Mouse (Mus musculus): ENCODE measurements around the gene Ndufa11. TPM values are rescaled to one million over a fixed set of nuclear protein-coding genes. Genes with fewer than 3 reads are reported as not detected.

Gene Ndufa11
- polyA plus RNA-seq, 1 experiment: 75.1 TPM

- Histone ChIP-seq H3K4me1 (ENCODE audit: control insufficient read depth, insufficient read depth, low read length) (no peaks in the 10 kb centered on the region), H3K27ac (ENCODE audit: insufficient read depth, low read depth, low read length) (no peak overlapping the region), H3K4me3 (ENCODE audit: insufficient read depth, low read length) (peak overlapping the region; percentile 50)
- no peak for TF ChIP-seq POLR2A (IDR thresholded peaks at IDR 0.05; ENCODE audit: borderline replicate concordance, low read depth, low read length)
- peak; percentile 36; the same call in 1 of the 2 replicates for TF ChIP-seq CTCF (IDR thresholded peaks at IDR 0.05; ENCODE audit: low read depth, low read length)
Measured at GRCm38 (mm10) chr17:56756703-56757399, 39.3 kb downstream of the Ndufa11 start.

- H3K27ac ChIP-seq (ENCODE audit: insufficient read depth, low read depth, low read length): no peak within 1 kb of the TSS
- TF ChIP-seq CTCF (IDR thresholded peaks at IDR 0.05; ENCODE audit: low read depth, low read length) (no peak), POLR2A (IDR thresholded peaks at IDR 0.05; ENCODE audit: borderline replicate concordance, low read depth, low read length) (no peak)
- H3K4me3 ChIP-seq (ENCODE audit: insufficient read depth, low read length): peak within 1 kb of the TSS; percentile 50
- peaks cover 2% of the 10 kb centered on the region; the same call in 1 of the 2 replicates for H3K4me1 ChIP-seq (ENCODE audit: control insufficient read depth, insufficient read depth, low read length)
Measured at GRCm38 (mm10) chr17:56757416-56758123, 40.0 kb downstream of the Ndufa11 start, which contains the start of gene Nrtn. Gene Nrtn (minus strand): TSS chr17:56757530.

- Histone ChIP-seq H3K27ac (ENCODE audit: insufficient read depth, low read depth, low read length) (no peak overlapping the region), H3K4me3 (ENCODE audit: insufficient read depth, low read length) (no peak overlapping the region), H3K4me1 (ENCODE audit: control insufficient read depth, insufficient read depth, low read length) (peaks cover 2% of the 10 kb centered on the region; the same call in 1 of the 2 replicates)
- TF ChIP-seq POLR2A (IDR thresholded peaks at IDR 0.05; ENCODE audit: borderline replicate concordance, low read depth, low read length) (no peak), CTCF (IDR thresholded peaks at IDR 0.05; ENCODE audit: low read depth, low read length) (peak; percentile 65)
Measured at GRCm38 (mm10) chr17:56758132-56758531, 40.6 kb downstream of the Ndufa11 start.

- H3K27ac ChIP-seq (ENCODE audit: insufficient read depth, low read depth, low read length): no peak overlapping the region
- TF ChIP-seq POLR2A (IDR thresholded peaks at IDR 0.05; ENCODE audit: borderline replicate concordance, low read depth, low read length) (no peak), CTCF (IDR thresholded peaks at IDR 0.05; ENCODE audit: low read depth, low read length) (no peak)
- H3K4me1 ChIP-seq (ENCODE audit: control insufficient read depth, insufficient read depth, low read length): peaks cover 2% of the 10 kb centered on the region; the same call in 1 of the 2 replicates
- H3K4me3 ChIP-seq (ENCODE audit: insufficient read depth, low read length): no peak overlapping the region
Measured at GRCm38 (mm10) chr17:56759261-56759660, 41.7 kb downstream of the Ndufa11 start.

GRCm38 (mm10) chr17:56761077-56761476 lies 43.5 kb downstream of the Ndufa11 start:
- Histone ChIP-seq H3K4me1 (ENCODE audit: control insufficient read depth, insufficient read depth, low read length) (peaks cover 2% of the 10 kb centered on the region; the same call in 1 of the 2 replicates), H3K27ac (ENCODE audit: insufficient read depth, low read depth, low read length) (no peak overlapping the region), H3K4me3 (ENCODE audit: insufficient read depth, low read length) (no peak overlapping the region)
- TF ChIP-seq POLR2A (IDR thresholded peaks at IDR 0.05; ENCODE audit: borderline replicate concordance, low read depth, low read length) (no peak), CTCF (IDR thresholded peaks at IDR 0.05; ENCODE audit: low read depth, low read length) (no peak)

GRCm38 (mm10) chr17:56761991-56762410 lies 44.4 kb downstream of the Ndufa11 start:
- Histone ChIP-seq H3K4me3 (ENCODE audit: insufficient read depth, low read length) (peak overlapping the region; percentile 66), H3K4me1 (ENCODE audit: control insufficient read depth, insufficient read depth, low read length) (peaks cover 2% of the 10 kb centered on the region; the same call in 1 of the 2 replicates), H3K27ac (ENCODE audit: insufficient read depth, low read depth, low read length) (0 out of 2 replicates have a peak overlapping the region, but pooled peaks have one; percentile 32)
- TF ChIP-seq POLR2A (IDR thresholded peaks at IDR 0.05; ENCODE audit: borderline replicate concordance, low read depth, low read length): no peak
- no peak for TF ChIP-seq CTCF (IDR thresholded peaks at IDR 0.05; ENCODE audit: low read depth, low read length)

GRCm38 (mm10) chr17:56762769-56763731 lies 45.5 kb downstream of the Ndufa11 start:
- Histone ChIP-seq H3K4me1 (ENCODE audit: control insufficient read depth, insufficient read depth, low read length) (peaks cover 2% of the 10 kb centered on the region; the same call in 1 of the 2 replicates), H3K4me3 (ENCODE audit: insufficient read depth, low read length) (no peak overlapping the region), H3K27ac (ENCODE audit: insufficient read depth, low read depth, low read length) (no peak overlapping the region)
- TF ChIP-seq CTCF (IDR thresholded peaks at IDR 0.05; ENCODE audit: low read depth, low read length) (peak; percentile 26; the same call in 1 of the 2 replicates), POLR2A (IDR thresholded peaks at IDR 0.05; ENCODE audit: borderline replicate concordance, low read depth, low read length) (no peak)

- Histone ChIP-seq H3K4me3 (ENCODE audit: insufficient read depth, low read length) (peak overlapping the region; percentile 97), H3K27ac (ENCODE audit: insufficient read depth, low read depth, low read length) (0 out of 2 replicates have a peak overlapping the region, but pooled peaks have one; percentile 53), H3K4me1 (ENCODE audit: control insufficient read depth, insufficient read depth, low read length) (peaks cover 2% of the 10 kb centered on the region; the same call in 1 of the 2 replicates)
- no peak for TF ChIP-seq POLR2A (IDR thresholded peaks at IDR 0.05; ENCODE audit: borderline replicate concordance, low read depth, low read length)
- TF ChIP-seq CTCF (IDR thresholded peaks at IDR 0.05; ENCODE audit: low read depth, low read length): no peak
Measured at GRCm38 (mm10) chr17:56763741-56764250, 46.2 kb downstream of the Ndufa11 start.
